Mouse (Mus musculus): ENCODE data around the gene Ism2. TPM values are rescaled to one million over a fixed set of nuclear protein-coding genes. Genes with fewer than 3 reads are reported as not detected.

Gene Ism2
- total RNA-seq, 4 experiments from 2014 or later: not detected

- no peak for DNase-seq (ENCODE audit: low spot score in 2 of 2)
Measured at GRCm38 (mm10) chr12:87230379-87230895, 69.1 kb downstream of the Ism2 start.

- DNase-seq (ENCODE audit: low spot score in 2 of 2): no peak
Measured at GRCm38 (mm10) chr12:87229633-87230032, 69.9 kb downstream of the Ism2 start.

Small RNAs within 50 kb of the gene (microRNA-seq; reads per million reads assigned to microRNA genes)
- gene Gm47293: not detected

Other genes with a start within 250 kb of the Ism2 start
- gene Ngb, start 197.2 kb downstream of the Ism2 start, total RNA-seq (2022): not detected
- gene Gstz1, start 152.5 kb downstream of the Ism2 start, total RNA-seq (2022): 10 to 100 TPM; 32.8 to 41.0 (median 38.3) TPM
- gene Pomt2, start 151.7 kb downstream of the Ism2 start, total RNA-seq (2022): 1 to 10 TPM; 4.2 to 7.0 (median 4.9) TPM
- not detected for gene Samd15, start 100.0 kb downstream of the Ism2 start, total RNA-seq (2022)
- gene Tmed8, start 99.3 kb downstream of the Ism2 start, total RNA-seq (2022): 1 to 10 TPM in 3 of 4 experiments, under 1 TPM in 1; 0.94 to 1.6 (median 1.5) TPM
- under 1 TPM; 0.29 to 0.56 (median 0.38) TPM for gene Noxred1, start 61.0 kb downstream of the Ism2 start, total RNA-seq (2022)
- 1 to 10 TPM; 6.4 to 8.4 (median 7.5) TPM for gene Vipas39, start 33.4 kb downstream of the Ism2 start, total RNA-seq (2022)
- 100 to 1,000 TPM; 106 to 131 (median 116) TPM for gene Ahsa1, start 33.2 kb downstream of the Ism2 start, total RNA-seq (2022)
- gene Sptlc2, start 88.7 kb upstream of the Ism2 start, total RNA-seq (2022): 1 to 10 TPM; 4.7 to 5.6 (median 5.3) TPM
- 100 to 1,000 TPM; 143 to 183 (median 163) TPM for gene Slirp, start 144.2 kb upstream of the Ism2 start, total RNA-seq (2022)
- 1 to 10 TPM; 4.2 to 6.2 (median 5.3) TPM for gene Alkbh1, start 144.3 kb upstream of the Ism2 start, total RNA-seq (2022)
- 10 to 100 TPM; 46.5 to 56.6 (median 52.5) TPM for gene Snw1, start 172.6 kb upstream of the Ism2 start, total RNA-seq (2022)
- not detected for gene Gm5788, start 195.0 kb upstream of the Ism2 start, total RNA-seq (2022)
- gene Gm8300, start 214.6 kb upstream of the Ism2 start, total RNA-seq (2022): not detected